Mouse (Mus musculus): ENCODE measurements around the gene Podxl2.

Podxl2 gene

DNA sequence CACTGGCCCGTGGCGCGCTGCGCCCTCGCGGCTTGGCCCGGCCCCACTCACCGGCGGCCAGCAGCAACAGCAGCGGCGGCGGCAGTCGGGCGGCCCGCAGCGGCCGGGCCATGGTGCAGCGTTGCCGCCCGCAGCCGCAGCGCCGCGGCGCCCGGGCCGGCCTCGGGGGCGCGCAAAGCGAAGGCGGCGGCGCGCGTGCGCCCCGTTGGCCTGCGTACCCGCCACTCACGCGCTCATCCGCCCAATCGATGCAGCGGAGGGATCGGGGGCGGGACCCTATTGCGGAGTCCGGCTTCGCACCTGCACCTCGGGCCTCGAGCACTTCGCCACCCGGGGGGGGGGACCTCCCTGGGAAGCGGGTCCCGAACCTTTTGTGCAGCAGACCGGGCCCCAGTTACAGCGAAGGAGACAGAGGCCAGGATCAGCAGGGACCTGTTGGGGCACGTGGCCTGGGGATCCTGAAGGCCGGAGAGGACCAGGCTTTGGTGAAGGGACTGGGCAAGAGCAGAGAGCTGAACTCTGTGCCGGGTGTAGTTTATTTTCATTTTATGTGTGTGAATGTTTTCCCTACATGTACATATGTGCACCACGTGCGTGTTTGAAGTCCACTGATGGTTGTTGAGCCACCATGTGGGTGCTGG lies at the start of gene Podxl2:
Podxl2 (minus strand) TSS at position 177 of the 641 bp plus-strand sequence.
- no peak for TF ChIP-seq GATA4 (IDR thresholded peaks at IDR 0.05; ENCODE audit: insufficient replicate concordance, low read length)

- no peak for TF ChIP-seq GATA4 (IDR thresholded peaks at IDR 0.05; ENCODE audit: insufficient replicate concordance, low read length)
Measured at GRCm38 (mm10) chr6:88918802-88919201, 44.0 kb upstream of the Podxl2 start.

GRCm38 (mm10) chr6:88916153-88916552 lies 41.3 kb upstream of the Podxl2 start:
- no peak for TF ChIP-seq GATA4 (IDR thresholded peaks at IDR 0.05; ENCODE audit: insufficient replicate concordance, low read length)

DNA sequence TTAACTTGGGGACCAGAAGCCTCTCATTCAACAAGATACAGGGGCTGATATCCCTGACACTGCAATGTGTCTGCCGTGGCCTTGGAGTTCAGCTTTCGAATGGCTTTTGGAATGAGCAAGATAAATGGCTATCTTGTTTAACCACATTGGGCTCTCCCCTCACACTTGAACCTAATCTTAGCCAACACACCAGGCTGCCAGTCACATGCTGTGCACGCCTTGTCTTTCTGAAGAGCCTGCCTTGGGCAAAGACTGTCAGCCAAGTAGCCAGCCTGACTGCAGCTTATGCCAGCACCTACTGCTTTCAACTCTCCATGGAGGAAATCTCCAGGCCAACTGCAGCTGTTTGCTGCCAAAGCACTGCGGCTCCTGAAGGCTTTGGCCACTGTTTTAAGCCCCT lies 40.7 kb upstream of the Podxl2 start:
- TF ChIP-seq GATA4 (IDR thresholded peaks at IDR 0.05; ENCODE audit: insufficient replicate concordance, low read length) = no peak

DNA sequence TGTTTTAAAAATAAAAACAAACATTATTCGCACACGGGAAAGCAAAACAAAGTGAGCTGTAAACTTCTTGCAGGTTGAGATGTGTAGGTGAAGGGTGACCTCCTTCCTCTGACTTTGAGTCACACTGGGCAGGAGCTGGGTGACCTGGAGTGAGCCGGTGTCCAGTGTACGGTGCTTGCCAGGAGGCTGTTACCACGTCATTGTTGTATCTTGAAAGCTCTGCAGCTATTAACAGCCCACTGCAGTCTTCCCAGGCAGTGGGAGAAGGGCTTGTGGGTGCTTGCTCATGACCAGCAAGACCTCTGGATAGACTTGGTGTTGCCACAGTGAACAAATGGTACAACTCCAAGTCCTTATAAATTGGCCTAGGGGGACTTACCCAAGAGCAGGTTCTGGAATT lies 40.0 kb upstream of the Podxl2 start:
- TF ChIP-seq GATA4 (IDR thresholded peaks at IDR 0.05; ENCODE audit: insufficient replicate concordance, low read length) = no peak

DNA sequence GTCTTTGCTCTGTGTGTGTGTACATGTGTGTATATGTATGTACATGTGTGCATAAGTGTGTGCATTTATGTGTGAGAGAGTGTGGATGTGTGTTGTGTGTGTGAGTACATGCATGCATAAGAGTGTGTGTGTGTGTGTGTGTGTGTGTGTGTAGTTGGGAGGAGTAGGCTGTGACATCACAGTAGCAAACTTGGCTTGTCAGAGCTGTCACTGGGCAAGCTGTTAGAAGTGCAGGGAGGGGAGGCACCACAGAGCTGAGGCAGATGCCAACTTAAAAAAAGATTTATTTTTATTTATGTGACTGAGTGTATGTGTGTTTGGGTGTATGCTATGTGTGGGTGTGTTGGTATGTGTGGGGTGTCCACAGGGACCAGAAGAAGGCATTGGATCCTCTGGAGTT lies 38.6 kb upstream of the Podxl2 start:
- TF ChIP-seq GATA4 (IDR thresholded peaks at IDR 0.05; ENCODE audit: insufficient replicate concordance, low read length) = no peak

- TF ChIP-seq GATA4 (IDR thresholded peaks at IDR 0.05; ENCODE audit: insufficient replicate concordance, low read length) = peak; percentile 21; the same call in 1 of the 2 replicates
Measured at GRCm38 (mm10) chr6:88913022-88913421, 38.2 kb upstream of the Podxl2 start.

DNA sequence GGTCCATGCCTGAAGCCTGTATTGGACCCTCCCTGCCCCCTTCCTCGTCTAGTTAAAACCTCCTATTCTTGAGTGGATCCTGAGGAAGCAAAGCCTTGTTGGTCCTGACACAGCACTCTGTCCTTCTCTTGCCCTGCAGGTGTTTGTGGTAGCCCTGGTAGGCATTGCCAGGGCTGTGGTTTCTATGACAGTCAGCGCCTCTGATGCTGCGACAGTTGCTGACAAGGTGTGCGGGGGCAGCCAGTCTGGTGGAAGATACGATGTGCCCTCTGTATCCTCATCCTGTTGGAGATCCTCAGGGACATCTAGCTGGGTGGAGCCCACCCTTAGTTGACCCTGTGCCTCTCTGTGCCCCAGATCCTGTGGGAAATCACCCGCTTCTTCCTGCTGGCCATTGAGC lies 34.3 kb upstream of the Podxl2 start:
- no peak for TF ChIP-seq GATA4 (IDR thresholded peaks at IDR 0.05; ENCODE audit: insufficient replicate concordance, low read length)

- TF ChIP-seq GATA4 (IDR thresholded peaks at IDR 0.05; ENCODE audit: insufficient replicate concordance, low read length) = peak; percentile 12; the same call in 1 of the 2 replicates
Measured at GRCm38 (mm10) chr6:88906369-88907108, 31.7 kb upstream of the Podxl2 start.

- no peak for TF ChIP-seq GATA4 (IDR thresholded peaks at IDR 0.05; ENCODE audit: insufficient replicate concordance, low read length)
Measured at GRCm38 (mm10) chr6:88905042-88905441, 30.2 kb upstream of the Podxl2 start.

DNA sequence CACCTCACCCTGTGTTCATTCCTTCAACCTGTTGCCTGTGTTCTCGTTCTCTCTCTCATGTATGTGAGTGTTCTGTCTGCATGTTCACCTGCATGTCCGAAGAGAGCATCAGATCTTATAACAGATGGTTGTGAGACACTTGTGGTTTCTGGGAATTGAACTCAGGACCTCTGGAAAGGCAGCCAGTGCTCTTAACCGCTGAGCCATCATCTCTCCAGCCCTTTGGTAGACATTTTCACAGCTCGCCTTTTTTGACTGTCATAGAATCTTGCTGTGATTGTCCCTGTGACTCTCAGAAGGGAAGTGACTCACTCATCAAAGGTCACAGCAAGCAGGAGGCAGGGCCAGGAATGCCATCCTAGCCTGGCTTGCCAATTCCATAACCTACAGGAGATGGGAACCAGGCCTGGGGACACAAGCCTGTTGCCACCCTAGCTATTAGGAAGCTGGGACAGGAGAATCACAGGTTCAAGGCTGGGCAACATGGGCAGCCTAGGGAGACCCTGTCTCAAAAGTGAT lies 29.7 kb upstream of the Podxl2 start:
- TF ChIP-seq GATA4 (IDR thresholded peaks at IDR 0.05; ENCODE audit: insufficient replicate concordance, low read length) = no peak

DNA sequence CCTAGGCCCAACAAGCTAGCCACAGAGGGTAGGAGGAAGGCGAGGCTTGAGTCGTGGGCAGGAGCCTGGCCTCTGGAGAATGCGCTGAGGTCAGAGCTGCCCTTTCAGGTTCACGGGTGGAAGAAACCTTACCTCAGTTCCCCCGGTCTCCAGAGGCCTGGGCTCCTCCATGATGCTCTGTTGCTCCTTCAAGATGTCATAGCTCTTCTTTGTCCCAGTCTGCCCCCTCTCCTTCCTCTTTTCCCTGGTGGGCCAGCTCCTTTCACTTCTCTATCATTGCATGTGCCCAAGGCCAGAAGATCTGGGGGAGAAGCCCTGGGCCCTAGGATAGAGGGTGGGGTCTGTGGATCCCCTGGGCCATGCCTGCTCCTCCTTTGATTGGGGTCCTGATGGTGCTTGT lies 28.9 kb upstream of the Podxl2 start:
- TF ChIP-seq GATA4 (IDR thresholded peaks at IDR 0.05; ENCODE audit: insufficient replicate concordance, low read length) = no peak

DNA sequence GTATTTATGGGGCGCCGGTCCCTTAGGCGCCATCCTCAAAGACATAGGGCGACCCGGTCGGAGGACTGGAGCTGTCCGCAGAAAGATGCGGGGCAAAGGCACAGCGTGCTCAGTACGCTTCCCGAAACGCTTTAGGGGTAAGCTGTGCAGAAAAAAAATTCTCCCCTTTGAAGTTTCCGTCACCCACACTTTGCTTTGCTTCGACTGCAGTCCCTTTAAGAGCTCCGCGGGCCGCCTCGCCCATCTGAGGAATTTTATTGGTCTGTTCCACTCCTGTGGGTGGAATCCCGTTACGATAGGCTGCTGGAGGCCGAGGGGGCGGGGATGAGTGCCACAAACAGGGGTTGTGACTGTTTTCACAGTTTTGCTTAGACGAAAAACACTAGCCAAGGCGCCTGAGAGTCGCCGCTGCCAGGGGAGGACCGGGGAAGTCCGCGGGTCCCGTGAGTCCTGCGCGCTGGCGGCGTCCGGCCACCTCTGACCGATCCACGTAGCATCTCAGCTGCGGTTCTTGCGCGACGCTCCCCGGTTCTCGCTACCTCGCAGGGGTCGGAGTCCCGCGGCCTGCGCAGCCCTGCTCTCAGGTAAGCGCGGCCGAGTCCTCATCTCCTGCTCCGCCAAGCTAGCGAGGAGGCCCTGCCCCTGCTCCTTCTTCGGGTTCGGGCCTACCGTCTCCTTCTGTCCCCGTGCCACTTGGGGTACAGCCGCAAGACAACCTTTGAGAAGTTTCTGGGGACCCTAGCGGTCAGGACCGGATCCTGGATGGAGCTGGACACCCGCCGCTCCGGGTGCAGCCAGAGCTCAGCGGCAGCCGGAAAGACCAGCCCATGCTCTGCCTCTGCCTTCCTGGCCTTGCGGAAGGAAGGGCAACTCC lies 27.3 kb upstream of the Podxl2 start, which contains the start of gene Tpra1:
Tpra1 (plus strand) TSS at position 305 of the 874 bp plus-strand sequence.
- TF ChIP-seq GATA4 (IDR thresholded peaks at IDR 0.05; ENCODE audit: insufficient replicate concordance, low read length) = no peak

- no peak for TF ChIP-seq GATA4 (IDR thresholded peaks at IDR 0.05; ENCODE audit: insufficient replicate concordance, low read length)
Measured at GRCm38 (mm10) chr6:88901471-88901870, 26.6 kb upstream of the Podxl2 start.

DNA sequence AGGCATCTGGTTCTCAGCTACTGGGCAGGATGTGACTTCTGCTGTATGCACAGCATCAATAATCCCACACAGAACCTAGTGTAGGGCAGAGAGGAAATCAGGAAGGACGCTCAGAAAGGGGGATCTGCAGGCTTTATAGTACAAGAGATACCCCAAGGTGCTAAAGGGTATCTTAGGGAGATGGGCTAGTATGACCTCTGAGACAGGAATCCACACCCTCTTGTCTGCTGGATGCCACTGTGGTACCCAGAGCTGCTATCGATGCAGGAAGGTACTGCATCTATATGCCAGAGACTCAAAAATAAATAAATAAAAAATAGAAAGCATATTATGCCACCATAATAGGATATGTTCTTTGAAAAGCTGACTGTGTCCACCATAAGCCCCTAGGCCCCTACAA lies 24.8 kb upstream of the Podxl2 start:
- no peak for TF ChIP-seq GATA4 (IDR thresholded peaks at IDR 0.05; ENCODE audit: insufficient replicate concordance, low read length)
